Mouse (Mus musculus) right cerebral cortex, postnatal 14 days (tissue): ENCODE data around the gene Fance.
A peak's percentile ranks its signal among the peaks of the same experiment; 100 is the strongest.

Source experiments
- DNase-seq: peaks from one replicate; pipeline ENCODE4 v3.0.0; 2022

The Fance gene

GRCm38 (mm10) chr17:28313212-28313879 is at the start of gene Fance:
Gene Fance (plus strand): TSS chr17:28313519.
- DNase-seq, result peak; percentile 93

- no peak for DNase-seq
These were observed 46.1 kb upstream of the Fance start for GRCm38 (mm10) chr17:28267251-28267650.

GRCm38 (mm10) chr17:28270165-28270564 is 43.2 kb upstream of the Fance start:
- DNase-seq, result no peak

GRCm38 (mm10) chr17:28271537-28272266 is 41.6 kb upstream of the Fance start:
- no peak for DNase-seq

GRCm38 (mm10) chr17:28272281-28272680 is 41.0 kb upstream of the Fance start:
- DNase-seq, result no peak

GRCm38 (mm10) chr17:28272837-28273236 is 40.5 kb upstream of the Fance start:
- DNase-seq, result no peak

- DNase-seq, result no peak
These were observed 38.6 kb upstream of the Fance start for GRCm38 (mm10) chr17:28274739-28275138.

GRCm38 (mm10) chr17:28277226-28277625 is 36.1 kb upstream of the Fance start:
- DNase-seq, result no peak

GRCm38 (mm10) chr17:28277721-28278120 is 35.6 kb upstream of the Fance start:
- no peak for DNase-seq

- no peak for DNase-seq
These were observed 35.2 kb upstream of the Fance start for GRCm38 (mm10) chr17:28278156-28278555.

- no peak for DNase-seq
These were observed 34.1 kb upstream of the Fance start for GRCm38 (mm10) chr17:28279236-28279635.

GRCm38 (mm10) chr17:28279780-28280422 is 33.4 kb upstream of the Fance start:
- DNase-seq, result no peak

GRCm38 (mm10) chr17:28280423-28280800 is 32.9 kb upstream of the Fance start:
- DNase-seq, result no peak

GRCm38 (mm10) chr17:28280831-28281377 is 32.4 kb upstream of the Fance start:
- DNase-seq, result no peak

- no peak for DNase-seq
These were observed 31.4 kb upstream of the Fance start for GRCm38 (mm10) chr17:28281866-28282441.

- DNase-seq, result no peak
These were observed 30.1 kb upstream of the Fance start for GRCm38 (mm10) chr17:28283199-28283598.

- no peak for DNase-seq
These were observed 27.2 kb upstream of the Fance start for GRCm38 (mm10) chr17:28286133-28286532.

- no peak for DNase-seq
These were observed 26.4 kb upstream of the Fance start for GRCm38 (mm10) chr17:28286964-28287363.

GRCm38 (mm10) chr17:28287578-28287977 is 25.7 kb upstream of the Fance start:
- DNase-seq, result no peak

GRCm38 (mm10) chr17:28287980-28288379 is 25.3 kb upstream of the Fance start:
- no peak for DNase-seq

GRCm38 (mm10) chr17:28290262-28290661 is 23.1 kb upstream of the Fance start:
- DNase-seq, result peak; percentile 66

- DNase-seq, result no peak
These were observed 22.6 kb upstream of the Fance start for GRCm38 (mm10) chr17:28290671-28291070.

GRCm38 (mm10) chr17:28291346-28291745 is 22.0 kb upstream of the Fance start:
- DNase-seq, result no peak
